Mouse (Mus musculus): ENCODE results near the gene Gars.

GRCm38 (mm10) chr6:55057427-55057826, 19.6 kb downstream of the Gars start:
- no peak for TF ChIP-seq CTCF (IDR thresholded peaks at IDR 0.05; ENCODE audit: extremely low read depth, insufficient read depth, low read length)
- no peak for TF ChIP-seq POLR2A (IDR thresholded peaks at IDR 0.05; ENCODE audit: extremely low read depth, insufficient read depth, low read length)

Measured in cortical plate, adult 2 months (tissue).